Mouse (Mus musculus) limb, embryonic 14.5 days (tissue): ENCODE results near the gene 1700001L19Rik. TPM values are rescaled to one million over a fixed set of nuclear protein-coding genes. Genes with fewer than 3 reads are reported as not detected.

ENCODE experiments used
- ATAC-seq: fragments of 200-750 bp; cut with Nextera tagmentation; 2 replicates; pipeline ENCODE4 v1.8.0; 2017; ENCODE audit warnings: low read depth, moderate number of reproducible peaks, moderate TSS enrichment; ENCODE audit not compliant: low FRiP score
- DNase-seq: peaks from one replicate; pipeline ENCODE4 v3.0.0-alpha.2; 2015; ENCODE audit warnings: low spot score
- H3K27ac ChIP-seq: fragments of 300-500 bp; sonication (generic); replicated peaks from 2 replicates; pipeline ENCODE4 v1.5.1; 2014; ENCODE audit warnings: low read depth, mild to moderate bottlenecking, low read length, moderate library complexity, mixed read lengths
- H3K27me3 ChIP-seq: fragments of 300-500 bp; sonication (generic); 2 replicates; pipeline ENCODE4 v1.6.1; 2014; ENCODE audit warnings: low read length, mixed read lengths; ENCODE audit not compliant: control insufficient read depth, insufficient read depth
- H3K36me3 ChIP-seq: fragments of 300-500 bp; sonication (generic); 2 replicates; pipeline ENCODE4 v1.6.1; 2014; ENCODE audit warnings: mild to moderate bottlenecking, low read length, moderate library complexity, mixed read lengths; ENCODE audit not compliant: control insufficient read depth, insufficient read depth
- H3K4me1 ChIP-seq: fragments of 300-500 bp; sonication (generic); 2 replicates; pipeline ENCODE4 v1.6.1; 2014; ENCODE audit warnings: antibody characterized with exemption, low read length, mixed read lengths; ENCODE audit not compliant: control insufficient read depth, insufficient read depth
- H3K4me2 ChIP-seq: fragments of 300-500 bp; sonication (generic); replicated peaks from 2 replicates; pipeline ENCODE4 v1.6.1; 2014; ENCODE audit warnings: low read depth, mild to moderate bottlenecking, low read length, moderate library complexity; ENCODE audit not compliant: severe bottlenecking
- H3K4me3 ChIP-seq: fragments of 300-500 bp; sonication (generic); replicated peaks from 2 replicates; pipeline ENCODE4 v1.5.1; 2014; ENCODE audit warnings: low read length
- H3K9ac ChIP-seq: fragments of 300-500 bp; sonication (generic); 2 replicates; pipeline ENCODE4 v1.6.1; 2014; ENCODE audit warnings: mild to moderate bottlenecking, low read depth, low read length, moderate library complexity; ENCODE audit not compliant: severe bottlenecking
- H3K9me3 ChIP-seq: fragments of 300-500 bp; sonication (generic); 2 replicates; pipeline ENCODE4 v1.6.1; 2016; ENCODE audit warnings: low read length; ENCODE audit not compliant: control insufficient read depth
- POLR2A ChIP-seq: fragments of 200-500 bp; IDR thresholded peaks from 2 replicates; pipeline ENCODE4 v1.8.0; 2012; ENCODE audit warnings: inconsistent platforms, mild to moderate bottlenecking, moderate library complexity, borderline replicate concordance; ENCODE audit not compliant: insufficient read depth, insufficient read length; ENCODE audit errors: extremely low read depth
- WGBS: fragments of 180-500 bp; shearing (Covaris S2); extraction: QIAGEN DNeasy Blood & Tissue Kit; methylation state at CpG from one replicate; pipeline ENCODE4 v1.1.7; 2014; 5-methylcytosine and 5-hydroxymethylcytosine counted together
- polyA plus RNA-seq, 2 experiments: library from polyadenylated mRNA; depleted of rRNA in 1 of 2; stranded (reverse) in 1 of 2; unstranded in 1 of 2; fragments of >200 nt; fragmentation: Nextera tagmentation in 1 of 2; extraction: Ambion mirVana in 1 of 2; gene quantifications; 2 replicates each; pipeline versions ENCODE4 v1.2.1 to v1.2.3; 2012 to 2014

1700001L19Rik gene
- polyA plus RNA-seq, 2 experiments: 0.15 to 0.29 TPM

- H3K9me3 ChIP-seq: no peaks in the 10 kb centered on the region
- DNase-seq (no peak), ATAC-seq (no peak)
- no peak overlapping the region for H3K27ac ChIP-seq
- H3K9ac ChIP-seq: no peak overlapping the region
- H3K27me3 ChIP-seq: no peaks in the 10 kb centered on the region
- 71% methylated on average over 19 of the region's 19 CpGs for WGBS
- H3K36me3 ChIP-seq: peaks cover 50% of the 10 kb centered on the region
- no peak overlapping the region for H3K4me2 ChIP-seq
- no peak overlapping the region for H3K4me3 ChIP-seq
- H3K4me1 ChIP-seq: peaks cover 9% of the 10 kb centered on the region; the same call in 1 of the 2 replicates
- TF ChIP-seq POLR2A: no peak
Observed at GRCm38 (mm10) chr13:68572247-68572646, 25.0 kb upstream of the 1700001L19Rik start.

- Histone ChIP-seq H3K9me3 (no peaks in the 10 kb centered on the region), H3K36me3 (peaks cover 52% of the 10 kb centered on the region), H3K9ac (no peak overlapping the region), H3K4me3 (no peak overlapping the region), H3K27me3 (no peaks in the 10 kb centered on the region), H3K4me2 (no peak overlapping the region), H3K4me1 (peaks cover 9% of the 10 kb centered on the region; the same call in 1 of the 2 replicates), H3K27ac (peak overlapping the region; percentile 44)
- 31% methylated on average over 10 of the region's 10 CpGs for WGBS
- DNase-seq (peak; percentile 59), ATAC-seq (peak; percentile 74)
- TF ChIP-seq POLR2A: no peak
Observed at GRCm38 (mm10) chr13:68572966-68573913, 24.0 kb upstream of the 1700001L19Rik start.

- H3K36me3 ChIP-seq: peaks cover 58% of the 10 kb centered on the region
- H3K9me3 ChIP-seq: no peaks in the 10 kb centered on the region
- H3K4me3 ChIP-seq: no peak overlapping the region
- peaks cover 9% of the 10 kb centered on the region; the same call in 1 of the 2 replicates for H3K4me1 ChIP-seq
- no peak overlapping the region for H3K27ac ChIP-seq
- no peak for DNase-seq
- 75% methylated on average over 4 of the region's 4 CpGs for WGBS
- no peak overlapping the region for H3K4me2 ChIP-seq
- no peak overlapping the region for H3K9ac ChIP-seq
- no peaks in the 10 kb centered on the region for H3K27me3 ChIP-seq
- no peak for TF ChIP-seq POLR2A
- no peak for ATAC-seq
Observed at GRCm38 (mm10) chr13:68574398-68574797, 22.8 kb upstream of the 1700001L19Rik start.

GRCm38 (mm10) chr13:68577945-68578344, 19.3 kb upstream of the 1700001L19Rik start:
- peaks cover 33% of the 10 kb centered on the region for H3K36me3 ChIP-seq
- DNase-seq: no peak
- H3K27me3 ChIP-seq: no peaks in the 10 kb centered on the region
- TF ChIP-seq POLR2A: no peak
- H3K9ac ChIP-seq: no peak overlapping the region
- WGBS: 90% methylated on average over 7 of the region's 7 CpGs
- no peak overlapping the region for H3K27ac ChIP-seq
- no peak overlapping the region for H3K4me2 ChIP-seq
- no peaks in the 10 kb centered on the region for H3K9me3 ChIP-seq
- H3K4me1 ChIP-seq: peaks cover 17% of the 10 kb centered on the region
- H3K4me3 ChIP-seq: no peak overlapping the region
- ATAC-seq: no peak

GRCm38 (mm10) chr13:68581086-68581740, 16.0 kb upstream of the 1700001L19Rik start:
- ATAC-seq (no peak), DNase-seq (no peak)
- Histone ChIP-seq H3K36me3 (peaks cover 54% of the 10 kb centered on the region), H3K4me1 (peaks cover 14% of the 10 kb centered on the region), H3K27me3 (no peaks in the 10 kb centered on the region), H3K4me3 (peak overlapping the region; percentile 73), H3K9me3 (no peaks in the 10 kb centered on the region), H3K4me2 (peak overlapping the region; percentile 59), H3K9ac (peak overlapping the region; percentile 72), H3K27ac (peak overlapping the region; percentile 63; the same call in 1 of the 2 replicates)
- 26% methylated on average over 14 of the region's 14 CpGs for WGBS
- TF ChIP-seq POLR2A: no peak
